Mouse (Mus musculus): ENCODE data around the gene Mon1b. TPM values are rescaled to one million over a fixed set of nuclear protein-coding genes. Genes with fewer than 3 reads are reported as not detected.

The Mon1b gene
- polyA plus RNA-seq (2015; fragmentation: Nextera tagmentation; extraction: Ambion mirVana): 3.9 and 5.5 TPM in 2 replicates

- H3K4me1 ChIP-seq (replicated peaks): peaks cover 18% of the 10 kb centered on the region
- H3K36me3 ChIP-seq: peaks cover 10% of the 10 kb centered on the region
- under 1% methylated on average over 42 of the region's 42 CpGs for WGBS
- ATAC-seq (replicated peaks; ENCODE audit: insufficient number of reproducible peaks, insufficient read depth, low FRiP score, low read depth): peak; percentile 98
- H3K27ac ChIP-seq: peak within 1 kb of the TSS; percentile 91
- no peaks in the 10 kb centered on the region for H3K27me3 ChIP-seq
- H3K4me3 ChIP-seq: peak within 1 kb of the TSS; percentile 62
- peak within 1 kb of the TSS; percentile 54 for H3K9ac ChIP-seq
- peak within 1 kb of the TSS; percentile 92 for H3K4me2 ChIP-seq
- no peaks in the 10 kb centered on the region for H3K9me3 ChIP-seq (replicated peaks)
These were observed at the start of gene Mon1b for GRCm38 (mm10) chr8:113634670-113635591. Gene Mon1b (plus strand): TSS chr8:113635587.

GRCm38 (mm10) chr8:113598401-113598800 lies 37.0 kb upstream of the Mon1b start:
- Histone ChIP-seq H3K4me3 (no peak overlapping the region), H3K27ac (no peak overlapping the region), H3K9me3 (replicated peaks) (no peaks in the 10 kb centered on the region), H3K9ac (no peak overlapping the region), H3K4me1 (replicated peaks) (no peaks in the 10 kb centered on the region), H3K36me3 (no peaks in the 10 kb centered on the region), H3K4me2 (no peak overlapping the region), H3K27me3 (no peaks in the 10 kb centered on the region)
- ATAC-seq (replicated peaks; ENCODE audit: insufficient number of reproducible peaks, insufficient read depth, low FRiP score, low read depth): no peak
- 46% methylated on average over 3 of the region's 3 CpGs for WGBS

DNA sequence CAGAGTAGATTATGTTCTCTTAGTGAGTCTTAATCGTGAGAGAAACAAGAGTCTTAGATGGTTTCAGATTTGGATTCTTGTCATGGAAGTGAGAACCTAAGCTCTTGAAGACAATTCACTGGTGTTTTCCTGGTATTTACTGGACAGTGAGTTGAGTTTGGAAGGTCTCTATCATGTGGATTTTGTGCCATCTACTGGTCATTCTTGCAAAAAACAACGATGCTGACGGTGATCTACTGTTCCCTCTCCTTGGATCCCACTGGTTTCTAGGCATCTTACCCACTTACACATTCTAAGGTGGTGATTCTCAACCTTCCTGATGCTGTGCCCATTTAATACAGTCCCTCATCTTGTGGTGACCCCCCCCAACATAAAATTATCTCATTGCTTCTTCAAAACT lies 2.8 kb upstream of the Mon1b start:
- Histone ChIP-seq H3K36me3 (no peaks in the 10 kb centered on the region), H3K9ac (no peak overlapping the region), H3K4me1 (replicated peaks) (peaks cover 18% of the 10 kb centered on the region), H3K4me3 (no peak overlapping the region), H3K27ac (no peak overlapping the region), H3K9me3 (replicated peaks) (no peaks in the 10 kb centered on the region), H3K4me2 (no peak overlapping the region), H3K27me3 (no peaks in the 10 kb centered on the region)
- 5% methylated on average over 3 of the region's 3 CpGs for WGBS
- ATAC-seq (replicated peaks; ENCODE audit: insufficient number of reproducible peaks, insufficient read depth, low FRiP score, low read depth): no peak

DNA sequence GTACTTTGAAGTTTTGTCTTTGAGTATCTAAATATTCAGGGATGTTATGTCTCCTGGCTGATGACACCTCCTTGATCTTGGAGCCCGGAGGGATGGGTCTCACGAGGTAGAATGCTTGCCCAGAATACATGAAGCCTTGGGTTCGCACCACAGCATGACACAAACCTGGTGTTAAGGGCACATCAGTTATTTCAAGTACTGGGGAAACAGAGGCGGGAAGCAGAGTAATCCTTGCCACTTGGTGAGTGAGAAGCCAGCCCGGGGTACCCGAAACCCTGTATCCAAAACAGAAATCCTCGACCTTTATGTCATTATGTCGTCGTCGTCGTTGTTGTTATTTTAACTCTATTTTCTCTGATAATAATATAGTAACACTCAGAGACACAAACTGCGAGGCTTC lies 1.2 kb upstream of the Mon1b start:
- H3K27ac ChIP-seq: no peak overlapping the region
- H3K36me3 ChIP-seq: peaks cover 5% of the 10 kb centered on the region; the same call in 1 of the 2 replicates
- H3K9me3 ChIP-seq (replicated peaks): no peaks in the 10 kb centered on the region
- no peaks in the 10 kb centered on the region for H3K27me3 ChIP-seq
- peak overlapping the region; percentile 62 for H3K4me3 ChIP-seq
- WGBS: 25% methylated on average over 12 of the region's 12 CpGs
- peaks cover 18% of the 10 kb centered on the region for H3K4me1 ChIP-seq (replicated peaks)
- no peak overlapping the region for H3K9ac ChIP-seq
- no peak for ATAC-seq (replicated peaks; ENCODE audit: insufficient number of reproducible peaks, insufficient read depth, low FRiP score, low read depth)
- H3K4me2 ChIP-seq: peak overlapping the region; percentile 75

DNA sequence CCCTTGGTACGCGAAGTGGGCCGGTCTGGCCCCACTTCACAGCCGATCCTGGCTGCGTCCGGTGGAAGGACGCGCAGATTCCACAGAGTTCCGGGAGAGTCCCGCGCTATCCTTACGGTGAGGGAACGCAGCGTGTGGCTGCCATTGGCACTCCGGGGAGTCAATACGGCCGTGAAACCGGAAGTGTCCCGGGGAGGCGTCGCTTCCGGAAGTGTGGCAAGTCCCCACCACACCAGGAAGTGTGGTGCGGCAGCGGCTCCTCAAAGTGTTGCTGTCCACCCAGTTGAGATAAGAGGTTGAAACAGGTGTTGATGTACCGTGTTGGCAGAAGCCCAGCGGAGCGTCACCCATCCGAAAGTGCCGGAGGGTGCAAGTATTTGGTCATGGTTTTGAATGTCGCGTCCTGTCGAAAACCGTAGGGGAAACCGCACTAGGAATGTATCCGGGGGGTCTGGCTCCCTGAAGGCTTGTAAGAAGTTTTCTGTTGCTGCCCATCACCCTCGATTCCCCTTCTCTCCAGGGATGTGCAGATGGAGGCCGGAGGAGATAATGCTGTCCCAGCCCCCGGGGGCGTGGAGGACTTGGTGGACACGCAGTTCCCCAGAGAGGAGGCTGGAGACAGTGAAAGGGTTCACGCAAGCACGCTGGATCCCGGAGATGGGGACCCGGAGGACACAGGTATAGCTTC lies 349 bp downstream of the Mon1b start:
- Histone ChIP-seq H3K4me3 (peak overlapping the region; percentile 62), H3K4me1 (replicated peaks) (peaks cover 18% of the 10 kb centered on the region), H3K4me2 (peak overlapping the region; percentile 92), H3K9ac (peak overlapping the region; percentile 54), H3K36me3 (peaks cover 12% of the 10 kb centered on the region), H3K9me3 (replicated peaks) (no peaks in the 10 kb centered on the region), H3K27ac (peak overlapping the region; percentile 91), H3K27me3 (no peaks in the 10 kb centered on the region)
- WGBS: 1% methylated on average over 44 of the region's 44 CpGs
- ATAC-seq (replicated peaks; ENCODE audit: insufficient number of reproducible peaks, insufficient read depth, low FRiP score, low read depth): peak; percentile 72

- ATAC-seq (replicated peaks; ENCODE audit: insufficient number of reproducible peaks, insufficient read depth, low FRiP score, low read depth): no peak
- Histone ChIP-seq H3K4me3 (peak overlapping the region; percentile 62), H3K9me3 (replicated peaks) (no peaks in the 10 kb centered on the region), H3K27ac (no peak overlapping the region), H3K27me3 (no peaks in the 10 kb centered on the region), H3K36me3 (peaks cover 17% of the 10 kb centered on the region), H3K9ac (peak overlapping the region; percentile 54), H3K4me1 (replicated peaks) (peaks cover 18% of the 10 kb centered on the region), H3K4me2 (peak overlapping the region; percentile 92)
- WGBS: 39% methylated on average over 5 of the region's 5 CpGs
These were observed 867 bp downstream of the Mon1b start for GRCm38 (mm10) chr8:113636280-113636628.

DNA sequence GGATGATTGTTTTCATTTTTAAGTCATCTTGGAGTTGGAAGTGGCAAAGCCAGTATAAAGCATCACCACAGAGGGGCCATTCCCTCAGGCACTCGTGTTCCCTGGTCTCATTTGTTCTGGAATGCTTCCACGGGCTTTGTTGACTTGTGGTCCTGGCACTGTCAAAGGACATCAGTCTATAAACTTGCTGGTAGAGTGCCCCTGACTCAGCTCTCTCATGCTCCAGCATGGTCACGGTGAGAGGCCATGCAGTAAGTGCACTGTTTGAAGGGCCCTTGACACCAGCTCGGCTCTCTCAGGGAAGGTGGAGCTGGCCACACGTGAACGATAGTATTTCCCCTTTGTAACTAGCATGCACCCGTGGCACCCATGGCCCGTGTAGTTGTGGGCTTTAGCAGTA lies 5.0 kb downstream of the Mon1b start:
- Histone ChIP-seq H3K9ac (no peak overlapping the region), H3K9me3 (replicated peaks) (no peaks in the 10 kb centered on the region), H3K4me2 (no peak overlapping the region), H3K4me3 (no peak overlapping the region), H3K36me3 (peaks cover 28% of the 10 kb centered on the region), H3K4me1 (replicated peaks) (peaks cover 13% of the 10 kb centered on the region), H3K27ac (no peak overlapping the region), H3K27me3 (no peaks in the 10 kb centered on the region)
- ATAC-seq (replicated peaks; ENCODE audit: insufficient number of reproducible peaks, insufficient read depth, low FRiP score, low read depth): no peak
- WGBS: 85% methylated on average over 8 of the region's 8 CpGs

DNA sequence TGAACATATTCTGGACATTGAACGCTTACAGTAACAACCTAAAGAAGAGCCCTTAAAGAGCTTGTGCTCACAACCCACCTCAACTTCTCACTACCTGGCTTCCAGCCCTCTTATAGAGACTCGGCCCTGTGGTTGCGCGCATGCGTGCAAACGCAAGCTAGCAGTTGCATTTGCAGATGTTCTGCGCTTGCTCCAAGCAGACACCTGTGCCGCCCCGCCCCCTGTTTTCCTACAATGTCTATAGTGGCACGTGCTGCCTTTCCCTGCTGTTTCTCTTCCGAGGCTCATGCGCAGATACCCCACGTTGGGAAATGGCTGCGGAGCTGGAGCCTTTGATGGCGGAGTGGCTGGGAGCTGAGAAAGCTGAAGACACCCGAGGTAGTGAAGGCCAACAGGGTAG lies 7.5 kb downstream of the Mon1b start, which contains the start of gene Syce1l:
Gene Syce1l, plus strand, starts transcription at position 288 of the 400 bp plus-strand sequence.
- Histone ChIP-seq H3K9me3 (replicated peaks) (no peaks in the 10 kb centered on the region), H3K9ac (no peak within 1 kb of the TSS), H3K4me1 (replicated peaks) (0 out of 2 replicates have a peak, but pooled peaks cover 2% of the 10 kb centered on the region), H3K27me3 (no peaks in the 10 kb centered on the region), H3K4me2 (no peak within 1 kb of the TSS), H3K27ac (no peak within 1 kb of the TSS), H3K4me3 (no peak within 1 kb of the TSS), H3K36me3 (peaks cover 28% of the 10 kb centered on the region)
- WGBS: 89% methylated on average over 16 of the region's 16 CpGs
- ATAC-seq (replicated peaks; ENCODE audit: insufficient number of reproducible peaks, insufficient read depth, low FRiP score, low read depth): no peak

DNA sequence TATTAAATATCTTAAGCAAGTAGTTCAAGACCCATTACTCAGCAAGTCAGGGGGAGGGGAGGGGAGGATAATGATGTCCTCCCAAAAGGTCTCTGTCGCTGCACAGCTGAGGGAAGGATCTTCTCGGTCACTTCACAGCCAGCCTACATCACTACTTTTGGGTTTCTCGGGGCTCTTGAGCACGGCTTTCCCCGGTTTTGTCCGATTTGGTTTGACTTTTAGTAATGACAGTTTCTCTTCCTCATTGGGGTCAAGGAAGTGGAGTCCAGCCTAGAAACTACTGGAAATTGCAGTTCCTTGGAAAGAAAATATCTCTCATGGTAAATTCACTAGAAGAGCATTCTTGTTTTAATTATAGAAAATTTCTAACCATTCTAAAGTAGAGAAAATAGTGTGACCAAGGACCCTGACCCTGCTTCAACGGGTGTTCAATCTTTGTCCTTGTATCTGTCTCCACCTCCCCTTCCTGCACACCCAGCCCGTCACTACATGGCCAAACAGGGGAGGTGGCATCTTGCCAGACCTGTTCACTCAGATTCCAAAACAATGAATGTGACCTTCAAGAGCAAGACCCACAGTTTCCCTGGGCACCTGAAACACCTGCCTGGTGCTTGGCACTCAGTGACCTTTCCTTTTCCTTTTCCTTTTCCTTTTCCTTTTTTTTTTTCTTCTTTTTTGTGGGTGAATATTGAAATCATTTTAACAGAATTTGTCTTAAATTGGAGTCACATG lies 8.3 kb downstream of the Mon1b start:
- H3K27ac ChIP-seq: no peak overlapping the region
- WGBS: 75% methylated on average over 8 of the region's 8 CpGs
- H3K4me3 ChIP-seq: no peak overlapping the region
- H3K36me3 ChIP-seq: peaks cover 24% of the 10 kb centered on the region
- H3K9ac ChIP-seq: no peak overlapping the region
- H3K27me3 ChIP-seq: no peaks in the 10 kb centered on the region
- 0 out of 2 replicates have a peak, but pooled peaks cover 2% of the 10 kb centered on the region for H3K4me1 ChIP-seq (replicated peaks)
- H3K4me2 ChIP-seq: no peak overlapping the region
- no peak for ATAC-seq (replicated peaks; ENCODE audit: insufficient number of reproducible peaks, insufficient read depth, low FRiP score, low read depth)
- no peaks in the 10 kb centered on the region for H3K9me3 ChIP-seq (replicated peaks)

GRCm38 (mm10) chr8:113645220-113645619 lies 9.8 kb downstream of the Mon1b start:
- Histone ChIP-seq H3K9ac (no peak overlapping the region), H3K4me1 (replicated peaks) (0 out of 2 replicates have a peak, but pooled peaks cover 2% of the 10 kb centered on the region), H3K9me3 (replicated peaks) (no peaks in the 10 kb centered on the region), H3K4me2 (no peak overlapping the region), H3K27me3 (no peaks in the 10 kb centered on the region), H3K36me3 (peaks cover 16% of the 10 kb centered on the region; the same call in 1 of the 2 replicates), H3K27ac (no peak overlapping the region), H3K4me3 (no peak overlapping the region)
- ATAC-seq (replicated peaks; ENCODE audit: insufficient number of reproducible peaks, insufficient read depth, low FRiP score, low read depth): no peak
- WGBS: 65% methylated on average over 5 of the region's 5 CpGs

GRCm38 (mm10) chr8:113652450-113652849 lies 17.1 kb downstream of the Mon1b start:
- H3K4me3 ChIP-seq: no peak overlapping the region
- H3K27ac ChIP-seq: no peak overlapping the region
- H3K4me2 ChIP-seq: no peak overlapping the region
- no peak for ATAC-seq (replicated peaks; ENCODE audit: insufficient number of reproducible peaks, insufficient read depth, low FRiP score, low read depth)
- H3K9ac ChIP-seq: no peak overlapping the region
- no peaks in the 10 kb centered on the region for H3K9me3 ChIP-seq (replicated peaks)
- H3K27me3 ChIP-seq: no peaks in the 10 kb centered on the region
- no peaks in the 10 kb centered on the region for H3K36me3 ChIP-seq
- no peaks in the 10 kb centered on the region for H3K4me1 ChIP-seq (replicated peaks)
- WGBS: 74% methylated on average over 11 of the region's 12 CpGs
